Mouse (Mus musculus): ENCODE measurements around the gene Dnase2a.

DNA sequence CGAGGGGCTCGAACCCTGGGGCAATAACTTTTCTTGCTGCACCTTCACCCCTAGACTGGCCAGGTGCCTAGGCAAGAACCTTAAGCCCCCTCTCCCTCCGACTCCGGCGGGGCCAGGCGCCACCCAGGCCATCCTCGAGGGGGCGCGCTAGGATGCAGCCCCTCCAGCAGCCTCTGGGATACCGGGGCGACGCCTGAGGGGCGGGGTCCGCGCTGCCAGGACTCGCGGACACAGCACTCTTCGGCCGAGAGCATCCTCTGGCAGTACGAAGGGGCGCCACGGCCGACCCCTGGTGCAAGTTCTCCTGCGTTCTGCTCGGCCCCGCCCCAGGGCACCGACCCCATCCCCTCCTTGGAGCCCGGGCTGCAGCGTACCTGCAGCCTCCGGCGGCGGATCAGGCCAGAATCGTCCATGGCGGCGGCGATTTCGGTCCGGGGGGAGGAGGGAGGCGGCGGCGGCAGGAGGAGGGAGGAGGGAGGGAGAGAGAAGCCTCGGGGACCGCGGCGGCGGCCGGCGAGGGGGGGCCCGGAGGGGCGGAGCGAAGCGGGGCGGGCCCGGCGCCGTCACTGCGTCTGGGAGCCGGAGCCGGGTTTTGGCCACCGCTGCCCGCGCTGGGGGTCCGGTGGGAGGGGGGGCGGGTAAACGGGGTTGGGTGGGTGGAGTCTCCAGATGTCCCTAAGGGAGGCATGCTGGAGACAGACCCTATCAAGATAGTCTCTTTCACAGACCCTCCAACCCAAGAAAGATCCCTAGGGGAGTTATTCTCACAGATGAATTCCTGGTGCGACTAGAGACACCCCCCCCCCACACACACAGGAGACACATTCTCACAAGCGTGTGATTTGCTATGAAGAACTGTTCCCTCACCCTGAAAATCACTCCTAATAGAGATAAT lies 37.5 kb downstream of the Dnase2a start:
- no peak for TF ChIP-seq CTCF (IDR thresholded peaks at IDR 0.05; ENCODE audit: borderline replicate concordance, insufficient read depth, low read length)
- TF ChIP-seq POLR2A (IDR thresholded peaks at IDR 0.05; ENCODE audit: low read depth, low read length) = no peak
